Mouse (Mus musculus) forebrain, embryonic 10.5 days (tissue): ENCODE measurements around the gene Sec14l5. TPM values are rescaled to one million over a fixed set of nuclear protein-coding genes. Genes with fewer than 3 reads are reported as not detected.
"Not testable (repeated sequence)": the region's sequence is repeated elsewhere in the genome, so short reads cannot be mapped to it uniquely, and the experiment has no call there.

Experiments used
- DNase-seq: peaks from one replicate; pipeline ENCODE4 v3.0.0-alpha.2; 2017; ENCODE audit warnings: low spot score; ENCODE audit errors: extremely low spot score
- H3K27ac ChIP-seq: fragments of 300-500 bp; sonication (generic); 2 replicates; pipeline ENCODE4 v1.5.1; 2016; ENCODE audit warnings: mild to moderate bottlenecking
- H3K27me3 ChIP-seq: fragments of 300-500 bp; sonication (generic); 2 replicates; pipeline ENCODE4 v1.6.1; 2016; ENCODE audit warnings: mild to moderate bottlenecking; ENCODE audit not compliant: poor library complexity, severe bottlenecking
- H3K36me3 ChIP-seq: fragments of 300-500 bp; sonication (generic); replicated peaks from 2 replicates; pipeline ENCODE4 v1.6.1; 2016; ENCODE audit warnings: mild to moderate bottlenecking, moderate library complexity
- H3K4me1 ChIP-seq: fragments of 300-500 bp; sonication (generic); 2 replicates; pipeline ENCODE4 v1.6.1; 2016
- H3K4me3 ChIP-seq: fragments of 300-500 bp; sonication (generic); 2 replicates; pipeline ENCODE4 v1.5.1; 2016; ENCODE audit warnings: mild to moderate bottlenecking, moderate library complexity
- H3K9me3 ChIP-seq: fragments of 300-500 bp; sonication (generic); 2 replicates; pipeline ENCODE4 v1.6.1; 2016; ENCODE audit warnings: mild to moderate bottlenecking, moderate library complexity
- WGBS: fragments of 180-500 bp; shearing (Covaris S2); methylation state at CpG from one replicate; pipeline ENCODE4 v1.1.7; 2016; 5-methylcytosine and 5-hydroxymethylcytosine counted together
- polyA plus RNA-seq: library from polyadenylated mRNA; unstranded; fragments of >200 nt; fragmentation: Nextera tagmentation; extraction: Ambion mirVana; gene quantifications from 2 replicates; pipeline ENCODE4 v1.2.1, GENCODE M21; 2016

The Sec14l5 gene
- polyA plus RNA-seq, 1 experiment from 2014 or later = 0.09 TPM

DNA sequence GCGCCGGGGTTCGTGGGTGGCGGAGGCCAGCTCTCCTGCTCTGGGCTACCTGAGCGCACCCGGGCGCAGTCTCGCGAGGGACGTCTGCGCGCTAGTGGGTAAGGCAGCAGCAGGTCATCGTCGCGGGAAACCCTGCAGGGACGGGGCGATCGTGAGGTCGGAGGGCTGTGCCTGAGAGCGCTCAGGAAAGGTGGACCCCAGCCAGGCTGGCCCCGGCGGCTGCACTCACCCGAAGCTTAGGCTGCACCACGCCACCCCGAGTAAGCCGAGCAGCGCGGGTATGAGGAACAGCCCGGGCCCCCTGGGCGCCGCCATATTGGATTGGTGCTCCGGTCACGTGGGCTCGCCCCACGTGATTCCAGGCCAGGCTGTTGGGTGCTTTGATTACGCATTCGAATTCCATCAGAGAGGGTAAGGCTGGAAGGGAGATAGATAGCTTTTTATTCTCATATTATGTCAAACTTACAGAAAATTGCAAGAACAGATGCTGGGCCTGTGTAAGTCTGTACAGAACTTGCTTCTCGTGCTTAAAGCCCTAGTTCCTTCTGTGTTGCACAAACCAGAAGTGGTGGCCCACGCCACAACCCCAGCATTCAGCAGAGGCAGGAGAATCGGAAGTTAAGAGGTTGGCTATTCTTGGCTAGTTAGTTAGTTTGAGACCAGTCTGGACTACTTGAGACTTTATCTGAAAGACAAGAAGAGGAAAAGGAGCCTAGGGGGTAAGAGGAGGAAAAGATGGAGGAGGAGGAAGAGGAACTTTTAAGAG is 56.9 kb downstream of the Sec14l5 start, which contains the start of gene Nagpa:
Nagpa (minus strand) TSS at position 345 of the 766 bp plus-strand sequence.
- H3K4me1 ChIP-seq = peaks cover 15% of the 10 kb centered on the region
- WGBS = 4% methylated on average over 40 of the region's 40 CpGs
- DNase-seq = peak; percentile 85
- peak within 1 kb of the TSS; percentile 90 for H3K4me3 ChIP-seq
- H3K27ac ChIP-seq = peak within 1 kb of the TSS; percentile 81
- H3K36me3 ChIP-seq = peaks cover 4% of the 10 kb centered on the region; the same call in 1 of the 2 replicates
- H3K27me3 ChIP-seq = peaks cover 9% of the 10 kb centered on the region; the same call in 1 of the 2 replicates
- H3K9me3 ChIP-seq = no peaks in the 10 kb centered on the region

DNA sequence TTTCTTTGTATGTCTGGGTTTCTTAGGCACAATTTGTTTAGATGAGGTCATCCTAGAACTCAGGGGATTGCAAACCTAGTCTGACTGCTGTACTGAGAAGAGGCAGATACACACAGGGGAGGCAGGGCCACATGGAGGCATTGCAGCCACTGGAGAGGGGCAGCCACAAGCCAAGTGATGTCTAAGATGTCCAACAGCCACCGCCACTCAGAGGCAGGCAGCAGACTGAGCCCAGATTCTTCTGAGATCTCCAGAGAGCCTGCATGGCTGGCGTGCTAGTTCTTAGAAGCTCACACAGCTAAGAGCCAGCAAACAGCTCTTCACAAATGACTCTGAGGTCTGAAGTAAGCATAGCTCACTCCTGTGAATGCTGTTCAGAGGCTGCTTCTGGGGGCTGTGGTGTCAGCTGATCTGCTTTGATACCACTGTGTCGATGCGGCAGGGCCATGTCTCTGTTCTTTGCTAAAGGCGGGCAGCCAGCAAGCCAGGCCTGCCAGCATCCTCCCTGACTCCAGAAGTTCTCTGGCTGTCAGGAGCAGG is 58.6 kb downstream of the Sec14l5 start:
- Histone ChIP-seq H3K9me3 (no peaks in the 10 kb centered on the region), H3K27ac (no peak overlapping the region), H3K36me3 (no peaks in the 10 kb centered on the region), H3K27me3 (peaks cover 9% of the 10 kb centered on the region; the same call in 1 of the 2 replicates), H3K4me1 (peaks cover 15% of the 10 kb centered on the region), H3K4me3 (no peak overlapping the region)
- WGBS = 90% methylated on average over 5 of the region's 5 CpGs
- DNase-seq = no peak

DNA sequence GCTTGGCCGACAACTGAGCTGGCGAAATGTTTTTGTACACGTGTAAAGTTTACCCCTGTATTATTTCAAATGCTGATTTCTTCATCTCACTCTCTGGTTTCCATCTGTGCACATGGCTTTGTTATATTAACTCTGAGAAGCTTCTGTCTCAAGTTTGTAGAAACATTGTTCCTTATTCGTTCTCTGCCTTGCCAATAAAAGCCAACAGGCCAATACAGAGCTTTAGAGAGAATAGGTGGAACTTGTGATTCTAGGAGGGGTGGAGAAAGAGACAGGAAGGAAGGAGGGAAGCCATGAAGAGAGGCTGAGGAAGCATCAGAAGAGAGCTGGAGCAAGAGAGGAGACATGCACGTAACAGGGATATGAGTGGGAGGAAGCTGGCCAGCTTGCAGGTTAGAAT is 59.1 kb downstream of the Sec14l5 start:
- Histone ChIP-seq H3K27me3 (peaks cover 9% of the 10 kb centered on the region; the same call in 1 of the 2 replicates), H3K4me3 (no peak overlapping the region), H3K36me3 (no peaks in the 10 kb centered on the region), H3K27ac (no peak overlapping the region), H3K9me3 (no peaks in the 10 kb centered on the region), H3K4me1 (peaks cover 15% of the 10 kb centered on the region)
- 81% methylated on average over 5 of the region's 5 CpGs for WGBS
- DNase-seq = no peak

DNA sequence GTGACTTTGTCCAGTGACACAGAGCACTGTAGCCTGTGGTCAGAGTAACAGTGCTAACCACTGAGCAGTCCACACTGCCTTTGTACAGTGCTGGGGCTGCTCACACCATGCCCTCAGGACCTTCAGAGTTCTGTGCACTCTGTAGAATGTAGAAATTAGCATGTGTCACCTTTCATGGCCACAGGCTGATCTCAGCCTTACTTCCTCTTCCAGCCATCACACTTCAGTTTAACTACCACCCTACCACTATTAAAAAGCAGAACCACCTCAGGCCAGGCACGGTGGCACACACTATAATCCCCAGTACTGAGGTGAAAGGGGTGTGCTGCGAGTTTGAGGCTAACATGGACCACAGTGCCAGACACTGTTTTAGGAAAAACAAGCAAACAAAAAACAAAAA is 63.5 kb downstream of the Sec14l5 start:
- WGBS = 79% methylated on average over 2 of the region's 2 CpGs
- no peak for DNase-seq

DNA sequence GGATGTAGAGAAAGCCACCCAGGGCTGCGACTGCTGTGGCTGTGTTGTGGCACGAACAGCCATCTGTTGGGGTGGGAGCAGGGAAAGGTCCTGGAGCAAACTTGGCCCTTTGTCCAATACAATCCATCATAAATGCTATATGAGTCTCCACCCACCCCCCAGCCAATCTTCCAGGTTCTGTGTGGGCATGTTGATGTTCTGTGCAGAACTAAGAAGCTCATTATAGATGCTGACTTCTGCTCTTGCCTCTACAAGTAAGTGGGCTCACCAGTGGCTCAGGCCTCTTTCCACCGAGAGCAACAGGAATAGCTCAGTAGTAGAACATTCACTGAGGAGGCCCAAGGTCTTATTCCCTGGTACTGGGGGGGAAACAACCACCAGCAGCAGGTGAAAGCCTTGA is 65.2 kb downstream of the Sec14l5 start:
- Histone ChIP-seq H3K4me1 (no peaks in the 10 kb centered on the region), H3K27ac (no peak overlapping the region), H3K27me3 (no peaks in the 10 kb centered on the region), H3K4me3 (no peak overlapping the region), H3K36me3 (no peaks in the 10 kb centered on the region), H3K9me3 (no peaks in the 10 kb centered on the region)
- DNase-seq = no peak
- WGBS = 83% methylated on average over 3 of the region's 3 CpGs

More for the DNA sequence above, 63.5 kb downstream of the Sec14l5 start:
- Histone ChIP-seq H3K9me3 (no peaks in the 10 kb centered on the region), H3K4me1 (no peaks in the 10 kb centered on the region), H3K36me3 (no peaks in the 10 kb centered on the region), H3K4me3 (no peak overlapping the region), H3K27me3 (peaks cover 5% of the 10 kb centered on the region; the same call in 1 of the 2 replicates), H3K27ac (no peak overlapping the region)

DNA sequence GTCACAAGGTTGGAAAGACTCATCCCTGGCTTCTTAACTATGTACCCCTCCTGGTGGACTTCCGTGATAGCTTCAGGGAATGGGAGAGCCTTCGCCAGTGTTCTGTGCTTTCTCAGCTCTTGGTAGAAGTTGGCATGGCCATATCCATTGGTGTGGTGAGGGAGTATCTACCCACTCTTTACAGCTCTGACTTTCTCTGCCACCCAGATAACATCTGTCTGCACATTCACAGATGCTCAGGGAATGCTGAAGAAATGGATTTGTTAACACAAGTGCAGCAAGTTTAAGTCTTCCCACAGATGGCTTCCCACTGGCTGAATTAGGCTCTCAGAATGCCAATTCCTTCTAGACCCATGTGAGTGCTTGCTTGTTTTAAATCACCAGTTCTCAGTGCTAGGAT is 67.2 kb downstream of the Sec14l5 start:
- Histone ChIP-seq H3K9me3 (no peaks in the 10 kb centered on the region), H3K36me3 (no peaks in the 10 kb centered on the region), H3K27ac (no peak overlapping the region), H3K4me1 (no peaks in the 10 kb centered on the region), H3K4me3 (no peak overlapping the region), H3K27me3 (no peaks in the 10 kb centered on the region)
- WGBS = 87% methylated on average over 2 of the region's 2 CpGs
- no peak for DNase-seq

DNA sequence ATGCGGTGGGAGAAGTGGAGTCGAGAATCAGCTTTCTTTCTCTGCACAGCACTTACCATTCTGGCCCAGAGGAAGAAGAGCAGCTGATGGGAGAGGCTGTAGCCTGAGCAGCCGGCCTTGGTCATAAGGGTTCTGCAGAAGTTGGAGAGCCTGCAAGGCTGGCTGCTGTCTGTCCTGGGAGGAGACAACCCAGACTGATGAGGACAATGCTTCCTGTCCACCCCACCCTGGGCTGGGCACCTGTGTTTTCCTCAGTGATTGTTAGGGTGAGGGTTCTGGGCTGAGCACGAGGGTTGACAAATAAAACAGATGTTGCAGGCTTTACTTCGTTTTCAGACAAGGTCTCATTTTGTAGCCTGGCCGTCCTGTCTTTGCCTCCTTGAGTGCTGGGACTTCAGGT is 69.8 kb downstream of the Sec14l5 start:
- no peaks in the 10 kb centered on the region for H3K36me3 ChIP-seq
- no peak overlapping the region for H3K4me3 ChIP-seq
- no peaks in the 10 kb centered on the region for H3K4me1 ChIP-seq
- H3K9me3 ChIP-seq = no peaks in the 10 kb centered on the region
- no peak for DNase-seq
- H3K27me3 ChIP-seq = no peaks in the 10 kb centered on the region
- 81% methylated on average over 6 of the region's 6 CpGs for WGBS
- H3K27ac ChIP-seq = no peak overlapping the region

DNA sequence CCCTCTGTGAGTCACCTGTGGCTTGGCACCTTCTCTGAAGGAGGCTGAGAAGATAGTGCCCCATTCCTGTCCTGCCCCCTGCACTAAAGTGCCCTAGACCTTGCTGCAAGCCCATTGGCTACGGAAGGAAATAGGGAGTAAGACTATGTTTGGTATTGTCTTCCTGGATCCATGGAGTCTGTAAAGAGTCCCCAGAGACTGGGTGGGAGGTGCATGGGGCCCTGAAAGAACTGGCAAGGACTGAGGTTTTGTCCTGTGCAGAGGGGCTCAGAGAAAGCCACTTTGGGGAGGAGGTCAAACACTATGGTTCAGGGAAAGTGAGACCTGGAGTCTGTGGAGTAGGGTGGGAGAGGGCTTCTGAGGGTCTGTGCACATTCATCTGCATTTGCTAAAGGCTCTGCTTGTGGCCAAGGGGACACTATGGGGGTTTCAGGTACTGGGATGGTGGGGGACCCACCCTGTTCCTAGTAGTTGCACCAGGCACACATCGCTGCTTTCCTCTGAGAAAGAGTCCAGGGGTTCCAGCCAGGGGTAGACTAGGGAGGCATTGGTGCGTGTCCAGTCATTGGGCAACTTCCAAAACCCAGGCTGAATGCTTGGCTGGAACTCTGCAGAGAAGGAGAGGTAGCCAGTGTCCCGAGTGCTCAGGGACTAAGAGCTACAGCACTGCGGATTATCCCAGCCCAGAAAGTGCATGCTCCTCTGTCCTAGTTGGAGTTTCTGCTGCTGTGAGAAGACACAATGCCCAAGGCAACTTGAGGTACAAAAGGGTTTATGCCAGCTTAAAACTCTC is 70.6 kb downstream of the Sec14l5 start:
- no peaks in the 10 kb centered on the region for H3K4me1 ChIP-seq
- 63% methylated on average over 5 of the region's 5 CpGs for WGBS
- no peaks in the 10 kb centered on the region for H3K36me3 ChIP-seq
- H3K9me3 ChIP-seq = no peaks in the 10 kb centered on the region
- no peak overlapping the region for H3K27ac ChIP-seq
- H3K27me3 ChIP-seq = no peaks in the 10 kb centered on the region
- no peak overlapping the region for H3K4me3 ChIP-seq
- DNase-seq = no peak

DNA sequence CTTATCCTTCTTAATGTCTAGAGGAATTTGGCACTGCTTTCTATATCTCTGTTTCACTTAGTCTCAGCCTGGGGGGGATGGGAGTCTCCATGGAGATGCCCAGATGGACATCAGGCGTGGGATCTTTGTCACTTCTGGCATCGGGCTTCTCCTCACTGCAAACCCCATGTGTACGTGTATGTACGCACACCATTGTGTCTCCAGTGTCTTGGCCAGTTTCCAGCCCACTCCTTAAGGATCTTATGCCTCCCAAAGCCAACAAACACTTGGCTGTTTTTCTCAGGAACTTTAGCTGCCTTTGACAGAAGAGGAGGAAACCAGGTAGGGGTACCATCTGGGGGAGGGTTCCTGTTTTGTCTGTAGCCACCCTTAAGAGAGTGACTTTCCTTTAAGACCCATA is 74.5 kb downstream of the Sec14l5 start:
- no peak overlapping the region for H3K27ac ChIP-seq
- DNase-seq = no peak
- H3K9me3 ChIP-seq = no peaks in the 10 kb centered on the region
- H3K36me3 ChIP-seq = no peaks in the 10 kb centered on the region
- H3K27me3 ChIP-seq = no peaks in the 10 kb centered on the region
- H3K4me1 ChIP-seq = no peaks in the 10 kb centered on the region
- 85% methylated on average over 4 of the region's 4 CpGs for WGBS
- H3K4me3 ChIP-seq = no peak overlapping the region

DNA sequence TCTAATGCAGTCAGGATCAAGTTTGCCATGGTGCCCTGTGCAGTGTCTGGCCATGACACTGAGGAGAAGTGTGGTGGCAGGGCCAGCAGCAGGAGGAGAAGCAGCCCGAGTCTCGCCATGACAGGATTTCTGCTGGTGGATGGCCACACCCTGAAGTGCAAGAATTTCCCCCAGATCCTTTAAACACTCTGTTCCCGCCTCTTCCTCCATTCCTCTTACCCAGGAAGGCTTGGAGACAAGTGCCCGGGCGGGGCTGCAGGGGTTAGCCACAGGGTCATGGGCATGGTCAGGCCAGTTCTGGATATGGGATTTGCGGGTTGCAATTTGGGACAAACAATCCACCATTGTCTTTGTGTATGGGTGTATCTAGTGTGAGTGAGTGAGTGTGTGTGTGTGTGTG is 75.2 kb downstream of the Sec14l5 start, which contains the start of gene AU021092:
AU021092 (minus strand) TSS at position 160 of the 400 bp plus-strand sequence.
- H3K4me1 ChIP-seq = no peaks in the 10 kb centered on the region
- 80% methylated on average over 6 of the region's 6 CpGs for WGBS
- no peaks in the 10 kb centered on the region for H3K9me3 ChIP-seq
- H3K27ac ChIP-seq = no peak within 1 kb of the TSS
- no peaks in the 10 kb centered on the region for H3K36me3 ChIP-seq
- DNase-seq = no peak
- no peak within 1 kb of the TSS for H3K4me3 ChIP-seq
- no peaks in the 10 kb centered on the region for H3K27me3 ChIP-seq

DNA sequence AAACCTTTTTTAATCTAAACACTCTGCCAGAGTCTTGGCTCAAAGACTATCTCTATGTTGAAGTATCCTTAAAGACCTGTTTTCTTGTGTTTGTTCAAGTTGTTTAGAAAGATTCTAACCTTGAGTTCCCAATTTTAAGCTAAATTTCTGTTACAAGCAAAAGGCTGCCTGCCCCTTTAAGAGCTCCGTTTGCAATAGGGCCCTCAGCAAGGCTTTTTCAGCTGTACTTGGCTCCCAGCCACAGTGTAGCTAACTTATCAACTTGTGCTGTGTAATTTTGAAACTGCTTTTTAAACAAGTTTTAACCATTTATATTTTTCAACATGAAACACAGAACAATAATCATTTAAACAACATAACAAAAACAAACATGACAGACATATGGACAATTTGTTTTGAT is 79.6 kb downstream of the Sec14l5 start:
- not testable (repeated sequence) for H3K4me1 ChIP-seq, DNase-seq, H3K36me3 ChIP-seq, H3K27me3 ChIP-seq, H3K27ac ChIP-seq, H3K4me3 ChIP-seq, H3K9me3 ChIP-seq
- 28% methylated on average over 1 of the region's 1 CpGs for WGBS

DNA sequence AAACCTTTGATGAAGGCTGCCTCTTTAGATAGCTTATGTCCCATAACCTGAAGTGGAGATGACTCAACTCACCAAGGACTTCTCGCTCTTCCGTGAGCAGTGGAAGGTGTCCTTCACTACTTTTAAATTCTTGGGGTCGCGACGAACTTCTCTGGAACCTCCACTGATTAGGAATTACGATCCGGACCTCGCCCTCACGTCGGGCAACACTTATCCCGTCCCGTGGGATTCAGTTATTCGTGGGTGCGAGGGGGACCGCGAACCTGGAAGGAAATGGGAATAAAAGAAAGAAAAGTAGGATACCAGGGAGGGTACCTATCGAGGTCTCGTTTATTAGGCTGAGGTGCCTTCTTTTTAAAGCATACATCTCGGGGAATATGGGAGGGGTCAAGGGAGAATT is 80.6 kb downstream of the Sec14l5 start:
- H3K27ac ChIP-seq = not testable (repeated sequence)

DNA sequence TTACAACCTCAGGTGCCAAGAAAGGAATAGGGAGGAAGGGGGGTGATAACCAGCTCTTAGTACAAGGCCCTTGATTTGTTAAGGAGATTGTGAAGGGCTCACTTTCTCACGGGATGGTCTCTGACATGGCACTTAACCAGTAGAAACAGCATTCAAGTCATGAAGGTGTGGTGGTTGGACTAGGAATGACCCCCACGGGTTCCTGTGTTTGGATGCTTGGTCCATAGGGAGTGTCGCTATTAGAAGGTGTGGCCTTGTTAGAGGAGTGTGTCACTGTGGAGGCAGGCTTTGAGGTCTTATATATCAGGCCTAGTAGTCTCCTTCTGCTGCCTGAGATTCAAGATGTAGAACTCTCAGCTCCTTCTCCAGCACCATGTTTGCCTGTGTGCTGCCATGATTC is 81.2 kb downstream of the Sec14l5 start:
- H3K9me3 ChIP-seq, H3K36me3 ChIP-seq, H3K27ac ChIP-seq, H3K4me1 ChIP-seq, DNase-seq, H3K27me3 ChIP-seq, H3K4me3 ChIP-seq: not testable (repeated sequence)
- 80% methylated on average over 3 of the region's 3 CpGs for WGBS

More for the DNA sequence above, 80.6 kb downstream of the Sec14l5 start:
- H3K36me3 ChIP-seq, H3K4me3 ChIP-seq, DNase-seq, H3K27me3 ChIP-seq, H3K9me3 ChIP-seq, H3K4me1 ChIP-seq: not testable (repeated sequence)
- WGBS = 85% methylated on average over 19 of the region's 19 CpGs
